Mouse (Mus musculus) Patski (cell line): Measurements from ENCODE around the gene Cda. TPM values are rescaled to one million over a fixed set of nuclear protein-coding genes. Genes with fewer than 3 reads are reported as not detected.

Experiments used
- ATAC-seq: fragments of 100-300 bp; one replicate; pipeline ENCODE4 v1.8.0; 2021
- CTCF ChIA-PET: fragments of 350-600 bp; sonication (Branson Sonifier 250); formaldehyde crosslinking; loops from one replicate; lab custom pipeline; 2022; ENCODE audit warnings: inconsistent platforms; lab: Charles Lee
- POLR2A ChIA-PET: fragments of 350-600 bp; sonication (Branson Sonifier 250); formaldehyde crosslinking; loops from one replicate; lab custom pipeline; 2022; ENCODE audit warnings: antibody characterized with exemption, inconsistent platforms; lab: Charles Lee
- DNase-seq: peaks from one replicate; pipeline ENCODE4 v3.0.0-alpha.2; 2011; ENCODE audit warnings: low read depth, low spot score
- H3K27me3 ChIP-seq: fragments of 371-371 bp; one replicate; pipeline ENCODE4 v1.5.1; 2021
- CTCF ChIP-seq: fragments of 100-300 bp; IDR thresholded peaks from one replicate; pipeline ENCODE4 v1.5.1; 2021
- in situ Hi-C: fragments of 300-500 bp; cut with MboI; formaldehyde crosslinking; loops from 3 replicates; pipeline ENCODE4 v1.11.1; 2018; ENCODE audit warnings: low pct_unique_long_range_greater_than_20kb, mixed read lengths
- polyA plus RNA-seq: library from polyadenylated mRNA; unstranded; gene quantifications from one replicate; pipeline ENCODE4 v1.2.3, GENCODE M21; 2021

Cda gene
- polyA plus RNA-seq, 1 experiment from 2014 or later = 0.32 TPM

DNA sequence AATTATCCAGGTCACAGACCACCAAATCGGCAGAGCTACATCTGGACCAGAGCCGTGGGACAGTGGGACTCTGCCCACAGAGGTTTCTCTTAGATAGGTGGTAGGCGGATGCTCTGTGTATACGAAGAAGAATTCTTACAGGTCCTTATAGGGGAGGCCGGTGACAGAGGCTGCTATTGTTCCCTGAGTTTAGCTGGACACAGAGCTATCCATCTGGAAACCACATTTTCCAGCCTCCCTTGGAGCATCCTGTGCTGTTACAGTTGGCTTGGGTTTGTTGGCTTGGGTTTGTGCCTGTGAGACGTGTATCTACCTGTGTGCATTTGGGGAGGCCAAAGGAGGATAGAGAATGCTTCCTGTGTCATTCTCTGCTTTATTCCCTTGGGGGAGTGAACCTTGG, 15.1 kb downstream of the Cda start:
- in situ Hi-C loops = no loop called here
- DNase-seq = no peak
- TF ChIP-seq CTCF = no peak
- no peak for ATAC-seq
- ChIA-PET POLR2A (no interaction called here), CTCF (interaction anchor here (0.7 kb wide), 1 partner anchor 34 kb away, joined by 3 read pairs; no protein-coding TSS in a partner anchor)
- H3K27me3 ChIP-seq = no peaks in the 10 kb centered on the region

DNA sequence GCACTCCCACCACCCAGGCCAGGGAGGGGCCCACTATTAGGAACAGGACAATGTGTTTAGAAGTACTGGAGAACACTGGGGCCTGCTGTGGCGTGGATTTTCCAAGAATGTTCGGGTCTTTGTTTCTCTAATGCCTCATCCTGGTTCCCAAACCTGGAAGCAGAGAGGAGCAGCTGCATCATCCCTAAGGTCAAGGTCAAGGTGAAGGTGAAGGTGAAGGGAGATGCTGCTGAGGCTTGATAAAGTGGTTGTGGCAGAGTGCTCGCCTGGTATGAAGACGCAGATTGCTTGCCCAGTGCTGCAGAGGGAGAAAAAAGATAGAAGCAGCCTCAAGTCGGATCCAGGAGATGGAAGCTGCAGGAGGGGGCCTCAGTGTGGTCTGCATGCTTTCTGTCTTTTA, 16.0 kb downstream of the Cda start:
- ATAC-seq (no peak), DNase-seq (no peak)
- ChIA-PET CTCF (no interaction called here), POLR2A (no interaction called here)
- no peaks in the 10 kb centered on the region for H3K27me3 ChIP-seq
- TF ChIP-seq CTCF = no peak
- in situ Hi-C loops = no loop called here

DNA sequence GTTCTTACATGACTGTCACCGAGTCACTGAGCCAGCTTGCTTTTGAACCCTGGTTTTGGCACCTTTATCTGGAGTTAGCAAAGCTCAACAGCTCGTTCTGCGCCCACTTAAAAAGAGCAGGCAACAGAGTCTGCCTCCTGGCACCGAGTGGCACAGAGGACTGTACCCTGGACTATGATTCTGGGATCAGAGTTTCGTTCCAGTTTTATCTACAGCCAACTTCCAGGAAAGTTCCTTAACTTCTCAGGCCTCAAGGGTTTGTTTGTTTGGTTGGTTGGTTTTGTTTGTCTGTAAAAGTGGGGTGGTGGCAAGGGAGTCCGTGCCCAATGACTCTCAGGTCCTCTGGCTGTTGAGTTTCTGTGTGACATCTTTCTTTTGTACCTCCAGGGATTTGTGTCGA, 19.1 kb downstream of the Cda start:
- no peak for DNase-seq
- in situ Hi-C loops = no loop called here
- CTCF ChIA-PET = no interaction called here
- POLR2A ChIA-PET = no interaction called here
- no peak for TF ChIP-seq CTCF
- H3K27me3 ChIP-seq = no peaks in the 10 kb centered on the region
- no peak for ATAC-seq

DNA sequence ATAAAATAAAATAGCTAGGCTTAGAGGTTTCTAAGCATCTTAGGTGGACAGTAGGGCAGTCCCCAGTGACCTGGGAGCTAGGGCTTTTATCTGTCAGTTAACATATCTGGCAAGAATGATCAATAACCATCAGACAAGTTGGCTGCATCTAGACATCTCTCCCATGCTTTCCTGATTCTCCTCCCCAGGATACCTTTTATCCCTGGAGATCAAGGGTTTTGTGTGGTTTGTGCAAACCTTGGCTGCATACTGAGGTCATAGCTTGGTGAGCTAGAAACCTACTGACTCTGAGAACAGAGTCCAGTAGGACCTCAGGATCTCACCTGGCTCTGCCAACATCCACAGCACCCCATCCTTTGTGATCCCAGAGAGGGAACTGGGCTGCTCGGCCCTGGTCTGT, 20.5 kb downstream of the Cda start:
- ATAC-seq (no peak), DNase-seq (no peak)
- no peaks in the 10 kb centered on the region for H3K27me3 ChIP-seq
- CTCF ChIA-PET = no interaction called here
- no peak for TF ChIP-seq CTCF
- in situ Hi-C loops = no loop called here
- POLR2A ChIA-PET = no interaction called here

DNA sequence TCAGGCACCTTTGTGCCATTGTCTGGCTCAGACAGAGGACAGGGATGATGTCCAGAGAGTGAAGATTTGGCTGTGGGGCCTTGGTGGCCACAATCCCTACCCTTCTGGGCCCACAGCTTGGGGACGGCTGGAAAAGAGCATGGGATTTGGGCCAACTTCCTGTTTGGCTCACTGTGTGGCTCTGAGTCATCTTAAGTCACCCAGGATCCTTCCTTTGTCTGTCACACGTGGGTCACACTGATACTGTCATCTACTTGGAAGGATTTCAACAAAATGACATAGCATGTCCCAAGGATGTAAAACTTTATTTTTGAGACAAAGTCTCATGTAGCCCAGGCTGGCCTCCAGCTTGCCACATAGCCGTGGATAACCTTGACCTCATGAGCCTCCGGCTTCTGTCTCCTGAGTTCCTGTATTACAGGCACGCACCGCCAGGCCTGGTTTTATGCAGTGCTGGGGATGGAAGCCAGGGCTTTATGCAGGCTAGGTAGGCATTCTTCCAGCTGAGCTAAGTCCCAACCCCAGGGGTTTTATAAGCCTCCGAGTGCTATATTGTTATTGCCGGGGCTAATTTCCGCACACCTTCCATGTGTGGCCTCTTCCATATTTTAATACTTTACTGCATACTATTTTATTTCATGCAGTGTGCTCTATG, 22.8 kb downstream of the Cda start:
- in situ Hi-C loops = no loop called here
- POLR2A ChIA-PET = no interaction called here
- DNase-seq (no peak), ATAC-seq (no peak)
- no peak for TF ChIP-seq CTCF
- H3K27me3 ChIP-seq = no peaks in the 10 kb centered on the region
- CTCF ChIA-PET = no interaction called here

DNA sequence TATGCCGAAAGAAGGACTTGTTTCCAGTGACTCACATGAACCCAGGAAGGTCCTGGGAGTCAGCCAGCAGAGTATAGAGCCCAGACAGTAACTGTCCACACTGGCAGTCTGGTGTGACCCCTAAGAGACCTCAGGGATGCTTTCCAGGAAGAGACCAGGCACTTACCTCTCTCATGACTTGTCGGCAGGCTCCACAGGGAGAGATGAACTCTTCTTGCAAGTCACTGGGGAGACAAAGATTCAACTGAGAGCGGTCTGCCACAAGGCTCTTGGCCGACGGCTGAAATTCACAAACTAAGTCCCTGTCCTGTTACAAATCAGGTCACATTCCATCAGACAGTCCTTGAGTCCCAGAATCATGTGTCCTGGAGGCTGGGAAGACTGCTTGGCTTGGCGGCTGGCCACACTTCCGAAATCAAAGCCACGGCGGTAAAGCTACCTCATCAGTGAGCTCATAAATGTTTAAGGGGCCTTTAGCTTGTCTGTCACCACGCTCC, 24.4 kb downstream of the Cda start:
- no peaks in the 10 kb centered on the region for H3K27me3 ChIP-seq
- ATAC-seq = no peak
- in situ Hi-C loops = no loop called here
- POLR2A ChIA-PET = no interaction called here
- TF ChIP-seq CTCF = no peak
- CTCF ChIA-PET = interaction anchor here (1.3 kb wide), 1 partner anchor 36 kb away, joined by 4 read pairs; no protein-coding TSS in a partner anchor
- DNase-seq = no peak

DNA sequence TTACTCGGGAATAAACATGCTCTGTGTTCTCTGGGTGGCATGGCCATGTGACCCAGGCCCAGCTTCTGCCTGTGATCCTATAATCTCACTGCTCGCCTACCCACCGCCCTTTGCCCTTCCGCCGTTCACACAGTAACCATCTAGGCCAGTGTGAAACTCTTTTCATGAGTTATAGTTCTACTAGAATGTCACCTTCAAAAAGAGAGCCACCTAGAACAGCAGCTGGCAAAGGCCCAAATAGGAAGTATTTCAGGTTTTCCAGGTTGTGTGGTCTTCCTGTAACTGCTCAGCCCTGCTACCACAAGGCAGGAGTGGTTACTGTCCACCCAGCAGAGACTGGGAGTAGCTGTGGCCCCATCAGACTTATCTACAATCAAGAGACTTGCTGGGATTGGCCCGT, 25.0 kb downstream of the Cda start:
- ATAC-seq = no peak
- no peak for DNase-seq
- no peaks in the 10 kb centered on the region for H3K27me3 ChIP-seq
- in situ Hi-C loops = no loop called here
- no peak for TF ChIP-seq CTCF
- CTCF ChIA-PET = interaction anchor here (1.3 kb wide), 1 partner anchor 37 kb away, joined by 4 read pairs; no protein-coding TSS in a partner anchor
- POLR2A ChIA-PET = no interaction called here

DNA sequence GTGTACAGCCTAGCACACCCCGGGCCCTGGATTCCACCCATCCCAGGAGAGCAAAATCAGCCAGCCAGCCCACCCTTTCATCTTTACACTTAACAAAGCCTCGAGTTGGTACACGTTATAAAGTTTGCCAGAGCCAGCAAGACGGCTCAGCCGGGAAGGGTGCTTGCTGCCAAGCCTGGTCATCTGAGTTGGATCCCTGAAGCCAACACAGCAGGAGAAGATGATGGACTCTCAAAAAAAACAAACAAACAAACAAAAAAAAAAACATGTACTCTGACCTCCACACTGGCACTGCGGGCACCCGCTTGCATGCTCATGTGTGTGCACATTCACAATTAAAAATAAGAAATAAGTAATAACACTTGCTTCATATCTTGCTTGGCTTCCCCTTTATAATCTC, 25.7 kb downstream of the Cda start:
- CTCF ChIA-PET = interaction anchor here (1.7 kb wide), 1 partner anchor 37 kb away, joined by 5 read pairs; no protein-coding TSS in a partner anchor
- DNase-seq (no peak), ATAC-seq (no peak)
- POLR2A ChIA-PET = no interaction called here
- TF ChIP-seq CTCF = no peak
- in situ Hi-C loops = no loop called here
- no peaks in the 10 kb centered on the region for H3K27me3 ChIP-seq

DNA sequence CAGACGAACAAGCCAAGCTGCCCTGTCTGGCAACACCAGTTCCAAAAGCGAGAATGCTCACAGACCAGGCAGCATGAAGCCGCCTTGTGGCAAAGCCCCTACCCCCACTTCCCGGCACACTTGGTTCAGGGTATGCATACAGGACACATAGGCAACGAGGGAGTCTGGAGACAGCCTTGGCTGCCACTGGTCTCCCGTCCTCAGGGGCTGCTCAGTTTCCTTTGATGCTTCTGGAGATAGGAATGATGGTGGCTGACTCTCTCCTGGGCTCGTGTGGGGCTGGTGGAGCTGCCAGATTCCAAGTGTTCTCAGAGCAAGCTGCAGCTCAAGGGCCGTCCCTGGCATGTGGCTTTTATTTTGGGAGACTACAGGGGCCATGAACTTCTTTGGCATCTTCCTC, 26.4 kb downstream of the Cda start:
- no peak for ATAC-seq
- in situ Hi-C loops = no loop called here
- ChIA-PET POLR2A (no interaction called here), CTCF (interaction anchor here (1.2 to 1.7 kb wide), 2 partner anchors 14 to 37 kb away, joined by 3 to 5 read pairs; no protein-coding TSS in a partner anchor)
- no peaks in the 10 kb centered on the region for H3K27me3 ChIP-seq
- DNase-seq = no peak
- TF ChIP-seq CTCF = no peak

DNA sequence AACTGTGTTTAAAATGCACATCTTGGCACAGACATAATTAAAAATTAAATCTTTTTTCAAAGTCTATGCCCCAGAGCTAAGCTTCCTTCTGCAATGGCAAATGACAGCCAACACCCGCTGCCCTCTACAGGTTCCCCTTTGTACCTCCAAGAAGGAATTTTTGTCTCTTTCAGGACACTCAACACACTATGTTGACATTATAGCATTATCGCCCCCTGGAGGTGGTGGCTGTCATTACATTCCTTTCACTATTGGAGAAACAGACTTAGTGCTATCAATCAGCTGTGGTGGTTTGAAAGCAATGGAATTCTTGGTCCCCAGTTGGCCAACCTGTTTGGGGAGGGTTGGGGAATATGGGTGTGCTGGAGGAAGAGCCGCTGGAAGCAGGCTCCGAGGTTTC, 27.8 kb downstream of the Cda start:
- POLR2A ChIA-PET = no interaction called here
- ATAC-seq = no peak
- in situ Hi-C loops = no loop called here
- no peak for DNase-seq
- H3K27me3 ChIP-seq = no peaks in the 10 kb centered on the region
- CTCF ChIA-PET = interaction anchor here (1.2 to 1.4 kb wide), 3 partner anchors 11 to 39 kb away, joined by 3 read pairs; no protein-coding TSS in a partner anchor
- peak; percentile 60 for TF ChIP-seq CTCF

DNA sequence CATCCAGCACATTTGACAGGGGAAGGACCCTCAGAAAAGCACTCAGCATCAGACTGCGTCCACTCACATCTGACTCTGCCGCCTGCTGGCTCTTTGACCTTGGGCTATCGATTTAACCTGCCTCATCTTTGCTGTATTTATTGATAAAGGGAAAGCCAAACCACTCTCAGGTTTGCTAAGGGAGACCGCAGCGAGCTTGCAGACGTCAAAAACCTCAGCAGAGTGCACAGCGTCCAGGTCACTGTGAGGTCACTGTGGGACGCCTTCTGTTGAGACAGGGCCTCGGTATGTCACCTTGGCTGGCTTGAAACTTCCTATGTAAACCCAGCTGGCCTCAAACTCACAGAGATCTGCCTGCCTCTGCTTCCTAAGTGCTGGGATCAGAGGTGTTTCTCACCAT, 30.5 kb downstream of the Cda start:
- in situ Hi-C loops = no loop called here
- H3K27me3 ChIP-seq = no peaks in the 10 kb centered on the region
- TF ChIP-seq CTCF = no peak
- no peak for ATAC-seq
- DNase-seq = no peak
- CTCF ChIA-PET = no interaction called here
- POLR2A ChIA-PET = interaction anchor here (1.4 kb wide), 1 partner anchor 42 kb away, joined by 3 read pairs; no protein-coding TSS in a partner anchor
